In the genomic region with DNA sequence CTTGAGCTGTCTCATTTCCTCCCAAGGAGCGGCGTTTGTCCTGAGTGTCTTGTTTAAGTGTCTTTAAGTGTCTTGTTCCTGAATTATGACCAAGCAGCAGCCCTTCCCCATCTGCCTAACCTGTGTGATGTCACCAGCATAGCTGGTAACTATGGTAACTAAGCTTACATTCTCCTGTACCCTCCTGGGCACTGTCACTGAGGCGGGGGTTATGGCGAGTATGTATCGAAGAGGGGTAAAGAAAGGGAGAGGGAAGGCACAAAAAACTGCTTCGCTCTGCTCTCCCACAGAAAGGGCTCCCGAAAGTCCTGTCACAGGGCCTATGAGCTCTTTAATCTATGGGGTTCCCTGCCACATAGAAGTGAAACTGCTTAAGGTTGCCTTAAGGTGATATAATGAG, we compare ENCODE assay signal across 22 mouse cellular contexts.
DNase-seq lines count a peak whose midpoint lies in the region; ATAC-seq and TF ChIP-seq lines count a peak whose summit lies in the region.
"Had no signal": no experiment of that assay in that cellular context is flagged by ENCODE, and none has a peak within 500 bp of the region (broad histone marks: within the 10 kb centered on the region; RNA-seq: fewer than 3 reads in every experiment).

No protein-coding gene starts in this region.

- TF ChIP-seq CTCF in hindbrain, postnatal 0 days (IDR thresholded peaks at IDR 0.05; ENCODE audit: low read depth), result no peak

- no peak overlapping the region for H3K27ac ChIP-seq in embryonic facial prominence, embryonic 11.5 days (replicated peaks; ENCODE audit: low read depth, low read length)
- no peak overlapping the region for H3K27ac ChIP-seq in embryonic facial prominence, embryonic 10.5 days (replicated peaks)
- H3K27ac ChIP-seq in hindbrain, postnatal 0 days, result no peak overlapping the region
- H3K27ac ChIP-seq in hindbrain, embryonic 12.5 days, result no peak overlapping the region
- H3K27ac ChIP-seq in midbrain, embryonic 11.5 days (ENCODE audit: low read depth, low read length), result no peak overlapping the region
- H3K27ac ChIP-seq in midbrain, embryonic 10.5 days (replicated peaks), result no peak overlapping the region
- H3K27ac ChIP-seq in midbrain, embryonic 15.5 days, result no peak overlapping the region
- H3K27ac ChIP-seq: hindbrain, embryonic 10.5 days; kidney, embryonic 15.5 days; liver, embryonic 12.5 days; midbrain, embryonic 12.5 days; neural tube, embryonic 12.5 days; stomach, embryonic 15.5 days had no signal

- peak; percentile 6 for DNase-seq in embryonic facial prominence, embryonic 11.5 days (ENCODE audit: low spot score)
- DNase-seq in embryonic facial prominence, embryonic 10.5 days (ENCODE audit: low spot score), result no peak
- DNase-seq in hindbrain, postnatal 0 days (ENCODE audit: low spot score), result no peak
- peak; percentile 82 for DNase-seq in midbrain, embryonic 11.5 days (ENCODE audit: low spot score, missing footprints)
- no peak for DNase-seq in midbrain, embryonic 10.5 days (ENCODE audit: low spot score)
- no peak for DNase-seq in gastrocnemius, postnatal 25 days
- DNase-seq: adrenal gland, postnatal 14 days; cerebellum, adult 8-10 months; gastrocnemius, postnatal 36 days; lung, postnatal 4 days; right cerebral cortex, postnatal 14 days; thymus, postnatal 14 days had no signal

- H3K4me2 ChIP-seq in embryonic facial prominence, embryonic 11.5 days (ENCODE audit: low read depth, low read length), result no peak overlapping the region
- no peak overlapping the region for H3K4me2 ChIP-seq in hindbrain, postnatal 0 days (ENCODE audit: low read depth, low read length)
- H3K4me2 ChIP-seq in hindbrain, embryonic 12.5 days (replicated peaks), result no peak overlapping the region
- H3K4me2 ChIP-seq in midbrain, embryonic 11.5 days, result no peak overlapping the region
- no peak overlapping the region for H3K4me2 ChIP-seq in midbrain, embryonic 15.5 days
- H3K4me2 ChIP-seq: kidney, embryonic 15.5 days; liver, embryonic 12.5 days; midbrain, embryonic 12.5 days; neural tube, embryonic 12.5 days; stomach, embryonic 15.5 days had no signal

- H3K4me1 ChIP-seq in embryonic facial prominence, embryonic 11.5 days (ENCODE audit: control insufficient read depth, insufficient read depth, low read length), result no peaks in the 10 kb centered on the region
- H3K4me1 ChIP-seq in embryonic facial prominence, embryonic 10.5 days, result no peaks in the 10 kb centered on the region
- H3K4me1 ChIP-seq in hindbrain, postnatal 0 days (ENCODE audit: insufficient read depth, low read length), result no peaks in the 10 kb centered on the region
- no peaks in the 10 kb centered on the region for H3K4me1 ChIP-seq in hindbrain, embryonic 12.5 days
- H3K4me1 ChIP-seq in midbrain, embryonic 11.5 days (ENCODE audit: control insufficient read depth, insufficient read depth, low read length), result no peaks in the 10 kb centered on the region
- H3K4me1 ChIP-seq in midbrain, embryonic 10.5 days, result no peaks in the 10 kb centered on the region
- 0 out of 2 replicates have a peak, but pooled peaks cover 3% of the 10 kb centered on the region for H3K4me1 ChIP-seq in midbrain, embryonic 15.5 days
- H3K4me1 ChIP-seq: hindbrain, embryonic 10.5 days; liver, embryonic 12.5 days; midbrain, embryonic 12.5 days; neural tube, embryonic 12.5 days; stomach, embryonic 15.5 days had no signal

- no peaks in the 10 kb centered on the region for H3K27me3 ChIP-seq in embryonic facial prominence, embryonic 11.5 days (ENCODE audit: control insufficient read depth, insufficient read depth, low read length)
- no peaks in the 10 kb centered on the region for H3K27me3 ChIP-seq in embryonic facial prominence, embryonic 10.5 days (replicated peaks; ENCODE audit: low read depth, poor library complexity, severe bottlenecking)
- no peaks in the 10 kb centered on the region for H3K27me3 ChIP-seq in hindbrain, postnatal 0 days (ENCODE audit: insufficient read depth, low read length)
- H3K27me3 ChIP-seq in hindbrain, embryonic 12.5 days, result no peaks in the 10 kb centered on the region
- no peaks in the 10 kb centered on the region for H3K27me3 ChIP-seq in midbrain, embryonic 11.5 days (ENCODE audit: control insufficient read depth, insufficient read depth, low read length)
- no peaks in the 10 kb centered on the region for H3K27me3 ChIP-seq in midbrain, embryonic 10.5 days (ENCODE audit: low read depth, poor library complexity, severe bottlenecking)
- no peaks in the 10 kb centered on the region for H3K27me3 ChIP-seq in midbrain, embryonic 15.5 days (replicated peaks)
- H3K27me3 ChIP-seq: kidney, embryonic 15.5 days; liver, embryonic 12.5 days; midbrain, embryonic 12.5 days; neural tube, embryonic 12.5 days; stomach, embryonic 15.5 days had no signal

- H3K9ac ChIP-seq in embryonic facial prominence, embryonic 11.5 days (replicated peaks; ENCODE audit: low read length), result no peak overlapping the region
- H3K9ac ChIP-seq in hindbrain, postnatal 0 days (replicated peaks; ENCODE audit: low read length), result no peak overlapping the region
- no peak overlapping the region for H3K9ac ChIP-seq in hindbrain, embryonic 12.5 days
- no peak overlapping the region for H3K9ac ChIP-seq in midbrain, embryonic 11.5 days (ENCODE audit: low read length)
- no peak overlapping the region for H3K9ac ChIP-seq in midbrain, embryonic 15.5 days
- H3K9ac ChIP-seq: kidney, embryonic 15.5 days; liver, embryonic 12.5 days; midbrain, embryonic 12.5 days; neural tube, embryonic 12.5 days; stomach, embryonic 15.5 days had no signal

- ATAC-seq in embryonic facial prominence, embryonic 11.5 days (replicated peaks; ENCODE audit: insufficient number of reproducible peaks, low FRiP score, low TSS enrichment, low read depth), result no peak
- ATAC-seq in hindbrain, postnatal 0 days, result 0 out of 2 replicates have a peak, but pooled peaks have one; percentile 40
- no peak for ATAC-seq in hindbrain, embryonic 12.5 days (ENCODE audit: low FRiP score)
- ATAC-seq in midbrain, embryonic 11.5 days (ENCODE audit: low FRiP score), result no peak
- ATAC-seq in midbrain, embryonic 15.5 days (replicated peaks), result peak; percentile 77; the same call in 1 of the 2 replicates
- ATAC-seq: activated CD4-positive, CD25-positive, alpha-beta regulatory T cell, adult 4 months; inflammation-experienced regulatory T-cells, adult 6 months; liver, embryonic 12.5 days had no signal

- H3K36me3 ChIP-seq in embryonic facial prominence, embryonic 11.5 days (replicated peaks; ENCODE audit: control insufficient read depth, insufficient read depth, low read depth, low read length), result no peaks in the 10 kb centered on the region
- no peaks in the 10 kb centered on the region for H3K36me3 ChIP-seq in embryonic facial prominence, embryonic 10.5 days (replicated peaks)
- no peaks in the 10 kb centered on the region for H3K36me3 ChIP-seq in hindbrain, postnatal 0 days (ENCODE audit: insufficient read depth, low read length)
- no peaks in the 10 kb centered on the region for H3K36me3 ChIP-seq in hindbrain, embryonic 12.5 days
- H3K36me3 ChIP-seq in midbrain, embryonic 11.5 days (ENCODE audit: control insufficient read depth, insufficient read depth, low read length), result no peaks in the 10 kb centered on the region
- H3K36me3 ChIP-seq in midbrain, embryonic 10.5 days, result no peaks in the 10 kb centered on the region
- no peaks in the 10 kb centered on the region for H3K36me3 ChIP-seq in midbrain, embryonic 15.5 days (replicated peaks)
- H3K36me3 ChIP-seq: hindbrain, embryonic 10.5 days; kidney, embryonic 15.5 days; liver, embryonic 12.5 days; midbrain, embryonic 12.5 days; neural tube, embryonic 12.5 days; stomach, embryonic 15.5 days had no signal

- H3K9me3 ChIP-seq in embryonic facial prominence, embryonic 11.5 days (replicated peaks; ENCODE audit: control insufficient read depth, low read length), result no peaks in the 10 kb centered on the region
- H3K9me3 ChIP-seq in embryonic facial prominence, embryonic 10.5 days, result no peaks in the 10 kb centered on the region
- no peaks in the 10 kb centered on the region for H3K9me3 ChIP-seq in hindbrain, postnatal 0 days (ENCODE audit: low read length)
- H3K9me3 ChIP-seq in hindbrain, embryonic 12.5 days (replicated peaks), result no peaks in the 10 kb centered on the region
- H3K9me3 ChIP-seq in midbrain, embryonic 11.5 days (ENCODE audit: control insufficient read depth, low read length), result no peaks in the 10 kb centered on the region
- H3K9me3 ChIP-seq in midbrain, embryonic 10.5 days (replicated peaks), result no peaks in the 10 kb centered on the region
- no peaks in the 10 kb centered on the region for H3K9me3 ChIP-seq in midbrain, embryonic 15.5 days
- H3K9me3 ChIP-seq: hindbrain, embryonic 10.5 days; kidney, embryonic 15.5 days; liver, embryonic 12.5 days; midbrain, embryonic 12.5 days; neural tube, embryonic 12.5 days; stomach, embryonic 15.5 days had no signal

- no peak overlapping the region for H3K4me3 ChIP-seq in embryonic facial prominence, embryonic 11.5 days (ENCODE audit: low read depth, low read length)
- H3K4me3 ChIP-seq in embryonic facial prominence, embryonic 10.5 days, result no peak overlapping the region
- H3K4me3 ChIP-seq in hindbrain, postnatal 0 days (ENCODE audit: low read length), result no peak overlapping the region
- no peak overlapping the region for H3K4me3 ChIP-seq in hindbrain, embryonic 12.5 days
- no peak overlapping the region for H3K4me3 ChIP-seq in midbrain, embryonic 11.5 days (ENCODE audit: low read depth, low read length)
- no peak overlapping the region for H3K4me3 ChIP-seq in midbrain, embryonic 10.5 days
- H3K4me3 ChIP-seq in midbrain, embryonic 15.5 days, result no peak overlapping the region
- H3K4me3 ChIP-seq: hindbrain, embryonic 10.5 days; kidney, embryonic 15.5 days; liver, embryonic 12.5 days; midbrain, embryonic 12.5 days; neural tube, embryonic 12.5 days; stomach, embryonic 15.5 days had no signal

- 70% methylated on average over 7 of the region's 7 CpGs for WGBS in embryonic facial prominence, embryonic 11.5 days
- WGBS in embryonic facial prominence, embryonic 10.5 days, result 75% methylated on average over 7 of the region's 7 CpGs
- WGBS in hindbrain, postnatal 0 days, result 73% methylated on average over 7 of the region's 7 CpGs
- WGBS in hindbrain, embryonic 12.5 days, result 76% methylated on average over 7 of the region's 7 CpGs
- 82% methylated on average over 7 of the region's 7 CpGs for WGBS in midbrain, embryonic 11.5 days
- WGBS in midbrain, embryonic 10.5 days, result 81% methylated on average over 7 of the region's 7 CpGs
- 74% methylated on average over 7 of the region's 7 CpGs for WGBS in midbrain, embryonic 15.5 days

Comparison
In these comparisons a context has a peak if more than half of its experiments do, and no peak if none do; other contexts are left out.
1. ATAC-seq: peak in hindbrain, postnatal 0 days (single experiment) and midbrain, embryonic 15.5 days (single experiment); none in embryonic facial prominence, embryonic 11.5 days (single experiment), hindbrain, embryonic 12.5 days (single experiment) and midbrain, embryonic 11.5 days (single experiment).
2. DNase-seq: peak in embryonic facial prominence, embryonic 11.5 days (single experiment) and midbrain, embryonic 11.5 days (single experiment); none in embryonic facial prominence, embryonic 10.5 days (single experiment), hindbrain, postnatal 0 days (single experiment), midbrain, embryonic 10.5 days (single experiment) and gastrocnemius, postnatal 25 days (single experiment).